Mouse (Mus musculus) neural tube, embryonic 10.5 days (tissue): Measurements from ENCODE around the gene Nmrk1.
"Not testable (repeated sequence)": the region's sequence is repeated elsewhere in the genome, so short reads cannot be mapped to it uniquely, and the experiment has no call there.

Experiments
- DNase-seq: peaks from one replicate; pipeline ENCODE4 v3.0.0-alpha.2; 2017; ENCODE audit warnings: low spot score; ENCODE audit errors: extremely low spot score

Nmrk1 gene

DNA sequence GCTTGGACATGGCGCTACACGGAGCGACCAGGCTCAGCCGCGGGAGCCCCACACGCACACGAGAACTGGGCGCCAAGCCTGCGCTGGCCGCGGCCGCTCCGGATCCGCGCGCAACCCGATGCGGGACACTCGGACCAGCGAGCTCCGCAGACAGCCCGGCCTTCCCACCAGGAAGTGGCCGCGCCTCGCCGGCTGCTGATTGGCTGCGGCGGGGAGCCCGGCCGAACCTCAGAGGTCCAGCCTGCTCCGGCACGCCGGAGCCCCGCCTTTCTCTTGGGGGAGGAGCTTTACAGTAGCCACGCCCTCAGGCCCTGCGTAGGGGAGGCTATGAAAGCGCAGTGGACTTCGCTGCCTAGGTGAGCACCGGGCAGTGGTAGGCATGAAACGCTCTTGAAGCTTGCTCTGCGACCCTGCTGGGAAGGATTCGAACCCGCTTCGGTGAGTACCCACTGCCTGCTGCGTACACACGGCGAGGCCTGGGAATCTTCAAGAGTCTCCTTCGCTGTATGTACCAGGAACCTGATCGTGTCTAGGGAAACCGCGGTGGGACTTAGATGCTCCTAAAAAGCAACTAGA, at the start of gene Nmrk1, which contains the start of gene Ostf1:
Nmrk1 (plus strand) TSS at position 307 of the 576 bp plus-strand sequence.
Ostf1 (minus strand) TSS at position 180 of the 576 bp plus-strand sequence.
- peak; percentile 93 for DNase-seq

DNA sequence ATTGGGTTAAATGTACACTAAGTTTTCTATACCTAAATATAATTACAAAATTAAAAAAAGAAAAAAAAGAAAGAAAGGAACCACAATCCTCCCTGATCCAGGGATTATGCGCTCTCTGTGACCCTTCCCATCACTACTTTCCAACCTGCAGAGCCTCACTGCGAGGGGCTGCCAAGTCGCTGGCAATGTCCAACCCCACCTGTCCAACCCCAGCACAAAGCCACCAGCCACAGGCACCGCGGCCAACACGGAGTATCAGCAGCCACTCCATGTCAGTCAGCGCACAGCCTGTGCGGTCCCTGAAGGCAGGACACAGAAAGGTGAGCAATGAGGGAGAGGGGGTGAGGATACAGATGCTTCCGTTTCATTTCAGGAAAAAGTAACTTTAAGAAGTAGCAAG, 49.5 kb upstream of the Nmrk1 start:
- no peak for DNase-seq

DNA sequence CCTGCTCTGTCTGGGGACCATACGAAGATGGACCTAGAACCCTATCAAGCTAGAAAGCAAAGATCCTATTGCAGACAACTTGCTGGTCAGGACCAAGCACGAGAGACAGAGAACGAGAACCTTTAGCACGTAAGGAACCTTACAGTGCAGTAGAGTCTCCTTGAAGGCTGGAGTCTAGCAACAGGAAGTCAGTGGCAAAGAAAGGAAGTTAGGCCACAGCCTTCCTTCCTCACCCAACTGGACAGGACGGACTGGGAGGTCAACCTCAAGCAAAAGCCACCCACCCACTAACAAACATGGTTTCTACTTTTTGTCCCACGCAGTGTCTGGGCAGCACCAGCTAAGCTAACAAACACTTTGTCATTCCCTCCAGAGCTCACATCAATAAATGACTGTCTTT, 48.9 kb upstream of the Nmrk1 start:
- DNase-seq, result no peak

DNA sequence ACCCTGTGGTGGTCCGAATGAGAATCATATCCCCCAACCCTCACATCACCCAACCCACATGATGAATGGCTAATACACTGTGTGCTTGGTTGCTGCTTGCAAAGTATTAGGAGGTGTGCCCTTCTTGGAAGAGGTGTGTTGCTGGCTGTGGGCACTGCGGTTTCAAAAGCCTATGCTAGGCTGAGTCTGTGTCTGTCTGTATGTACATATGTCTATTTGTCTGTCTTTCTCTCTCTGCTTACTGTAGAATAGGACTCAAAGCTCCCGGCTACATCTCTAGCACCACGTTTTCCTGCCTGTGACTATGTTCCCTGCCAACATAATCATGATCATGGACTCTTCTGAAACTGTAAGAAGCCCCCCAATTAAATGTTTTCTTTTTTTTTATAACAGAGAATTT, 48.0 kb upstream of the Nmrk1 start:
- DNase-seq, result no peak

DNA sequence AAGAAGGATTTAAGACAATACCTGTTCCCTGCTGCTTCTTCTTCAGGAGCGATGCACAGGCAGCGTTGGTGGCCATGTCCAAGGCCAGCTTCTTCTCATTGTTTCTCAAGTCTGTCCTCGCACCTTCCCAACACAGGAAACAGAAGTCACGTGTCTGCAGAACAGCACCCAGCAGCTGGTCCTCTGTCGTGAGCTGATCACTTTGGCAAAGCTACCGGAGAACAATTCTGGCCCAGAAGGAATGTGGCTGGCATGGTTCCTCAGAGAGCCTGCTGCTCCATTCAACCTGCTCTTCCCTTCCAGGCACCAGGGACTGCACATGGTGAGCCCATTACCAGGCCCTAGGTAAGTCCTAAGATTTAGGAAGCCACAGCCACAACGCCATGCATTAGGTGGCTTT, 47.1 kb upstream of the Nmrk1 start:
- no peak for DNase-seq

DNA sequence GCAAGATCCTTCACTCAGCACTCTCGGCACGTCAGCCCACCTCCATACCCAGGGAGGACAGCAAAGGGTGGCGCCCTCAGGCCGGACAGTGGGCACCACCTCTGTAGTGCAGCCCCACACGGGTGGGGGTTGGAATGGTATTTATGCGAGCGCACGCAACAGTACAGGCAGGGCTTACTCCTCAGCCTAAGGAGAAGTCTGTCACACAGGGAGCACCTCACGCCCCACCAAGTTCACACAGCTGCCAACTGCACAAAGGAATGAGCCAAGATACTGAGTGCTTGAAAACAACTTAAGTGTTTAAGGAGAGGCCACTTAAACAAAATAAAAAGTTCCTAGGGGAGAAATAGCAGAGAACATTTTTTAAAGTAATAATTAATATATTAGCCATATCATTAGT, 44.6 kb upstream of the Nmrk1 start:
- no peak for DNase-seq

DNA sequence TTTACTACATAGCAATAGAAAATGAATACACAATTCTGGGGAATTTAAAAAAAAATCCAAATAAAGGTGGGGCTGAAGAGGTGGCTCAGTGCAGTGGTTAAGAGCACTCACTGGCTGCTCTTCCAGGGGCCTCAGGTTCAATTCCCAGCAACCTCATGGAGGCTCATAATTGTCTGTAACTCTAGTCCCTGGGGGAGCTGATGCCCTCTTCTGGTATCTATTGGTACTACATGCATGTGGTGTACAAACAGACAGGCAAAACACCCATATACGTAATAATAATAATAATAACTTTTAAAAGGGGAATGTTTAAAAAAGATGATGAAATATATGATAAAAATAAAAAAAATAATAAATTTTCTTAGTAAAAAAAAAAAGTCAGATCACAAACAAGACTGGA, 43.5 kb upstream of the Nmrk1 start:
- DNase-seq, result no peak

DNA sequence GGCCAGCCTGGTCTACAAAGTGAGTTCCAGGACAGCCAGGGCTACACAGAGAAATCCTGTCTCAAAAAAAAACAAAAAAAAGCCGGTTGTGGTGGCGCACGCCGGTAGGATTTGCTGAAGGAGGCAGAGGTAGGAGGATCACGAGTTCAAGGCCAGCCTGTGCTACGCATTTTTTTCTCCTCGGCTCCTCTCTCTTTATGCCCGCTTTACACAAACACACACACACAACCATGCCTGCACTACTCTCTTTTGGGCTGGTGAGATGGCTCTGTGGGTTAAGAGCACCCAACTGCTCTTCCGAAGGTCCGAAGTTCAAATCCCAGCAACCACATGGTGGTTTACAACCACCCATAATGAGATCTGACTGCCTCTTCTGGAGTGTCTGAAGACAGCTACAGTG, 42.9 kb upstream of the Nmrk1 start:
- DNase-seq, result not testable (repeated sequence)

DNA sequence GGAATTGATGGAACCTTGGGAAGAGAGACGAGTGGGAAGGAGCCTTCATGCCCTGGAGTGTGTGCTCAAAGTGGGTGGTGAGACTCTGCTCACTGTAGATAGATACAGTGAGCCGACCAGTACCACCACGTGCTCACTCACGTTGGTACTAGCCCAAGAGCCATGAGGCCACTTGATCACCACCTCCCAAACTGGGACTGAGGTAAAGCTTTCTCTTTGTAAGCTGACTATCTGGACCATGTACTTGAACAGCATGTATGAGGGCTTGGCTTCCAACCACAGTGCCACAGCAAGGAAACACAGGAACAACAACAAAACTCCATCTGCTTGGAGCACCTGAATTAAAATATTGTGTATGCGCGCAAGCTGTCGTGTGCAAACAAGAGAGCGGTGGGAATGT, 42.5 kb upstream of the Nmrk1 start:
- DNase-seq, result no peak

DNA sequence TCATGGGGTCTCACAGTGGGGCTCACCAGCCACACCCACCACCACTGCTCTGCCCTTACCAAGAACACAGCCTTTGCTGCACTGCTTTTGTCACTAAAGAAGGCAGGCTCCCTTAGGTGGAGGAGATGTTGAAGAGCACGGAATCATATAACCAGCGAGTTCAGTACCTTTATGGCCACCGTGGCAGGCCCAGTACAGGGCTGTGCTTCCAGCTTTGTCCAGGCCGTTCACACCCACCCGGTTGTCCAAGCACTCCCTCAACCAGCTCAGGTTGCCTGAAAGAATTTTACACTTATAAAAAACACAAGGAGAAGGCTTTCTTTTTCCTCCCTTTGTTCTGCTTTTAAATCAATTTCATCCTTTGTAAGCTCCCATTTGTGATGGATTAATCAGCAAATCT, 41.5 kb upstream of the Nmrk1 start:
- no peak for DNase-seq

DNA sequence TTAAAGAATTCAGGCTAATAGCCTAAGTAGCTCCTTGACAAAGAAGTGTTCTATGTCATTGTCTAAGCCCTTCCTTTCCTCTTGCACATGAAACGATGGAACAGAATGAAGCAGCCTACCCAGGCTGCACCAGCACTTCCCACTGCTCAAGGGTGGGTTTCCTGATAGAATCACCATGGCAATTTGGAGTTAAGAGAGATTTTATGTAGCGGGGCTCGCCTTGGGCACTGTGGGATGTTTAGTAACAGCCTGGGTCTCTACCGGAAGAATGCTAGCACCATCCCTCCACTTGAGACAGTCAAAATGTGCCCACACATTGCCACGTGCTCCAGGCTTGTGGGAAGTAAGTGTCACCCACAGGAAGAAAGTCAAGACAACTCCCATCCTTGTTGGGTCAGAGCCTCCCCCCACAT, 40.8 kb upstream of the Nmrk1 start:
- no peak for DNase-seq

DNA sequence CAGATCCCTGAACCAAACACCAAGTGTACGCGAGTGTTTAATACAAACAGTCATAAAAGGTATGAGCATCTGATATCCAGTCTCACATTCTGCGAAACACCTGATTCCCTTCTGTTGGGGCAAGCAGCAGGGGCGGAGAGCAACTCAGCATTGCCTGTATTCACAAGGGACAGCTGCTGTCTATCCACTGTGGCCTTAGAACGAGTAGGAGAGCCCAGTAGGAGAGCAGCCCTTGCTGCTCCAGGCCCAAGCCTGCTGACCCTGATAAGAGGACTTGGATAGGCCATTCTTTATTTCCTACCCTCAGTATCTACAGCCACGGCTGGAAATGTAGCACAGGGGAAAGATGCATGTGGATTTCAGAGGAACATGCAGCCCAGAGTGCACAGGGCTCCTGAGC, 38.8 kb upstream of the Nmrk1 start:
- DNase-seq, result no peak

DNA sequence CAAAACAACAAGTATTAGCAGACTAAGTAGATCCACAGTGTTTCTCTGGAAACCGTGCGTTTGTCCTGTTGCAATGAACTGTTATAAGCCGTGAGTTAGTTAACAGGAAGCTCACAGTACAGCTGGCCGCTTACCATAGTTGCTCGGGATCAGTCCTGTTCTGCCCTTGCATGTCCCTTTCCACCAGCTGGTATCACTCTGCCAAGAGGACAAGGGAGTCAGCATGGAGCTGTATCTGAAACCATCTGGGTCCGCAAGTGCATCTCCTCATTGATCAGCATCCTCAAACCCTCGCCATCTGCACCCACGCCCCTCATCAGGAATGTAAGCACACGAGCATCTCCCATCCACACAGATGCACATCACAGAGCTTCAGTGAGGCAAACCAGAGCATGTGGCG, 38.0 kb upstream of the Nmrk1 start:
- no peak for DNase-seq

DNA sequence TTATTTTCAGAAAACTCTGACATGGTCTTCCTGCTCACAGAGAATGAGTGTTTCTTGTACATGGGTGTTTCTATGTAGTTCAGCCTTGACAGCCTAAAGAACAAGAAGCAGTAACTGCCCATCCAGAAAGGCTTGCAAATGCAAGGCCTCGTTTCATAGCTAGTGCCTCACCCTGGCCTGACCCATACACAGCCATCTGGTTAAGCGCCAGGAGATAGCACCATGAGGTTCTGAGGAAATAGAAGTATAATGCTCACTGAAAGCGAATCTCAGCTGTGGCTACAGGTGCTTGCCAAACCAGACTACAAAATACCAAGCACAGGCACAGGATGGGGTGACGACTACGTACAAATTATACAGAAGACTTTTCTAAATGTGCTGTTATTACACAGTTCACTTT, 34.9 kb upstream of the Nmrk1 start:
- DNase-seq, result no peak

DNA sequence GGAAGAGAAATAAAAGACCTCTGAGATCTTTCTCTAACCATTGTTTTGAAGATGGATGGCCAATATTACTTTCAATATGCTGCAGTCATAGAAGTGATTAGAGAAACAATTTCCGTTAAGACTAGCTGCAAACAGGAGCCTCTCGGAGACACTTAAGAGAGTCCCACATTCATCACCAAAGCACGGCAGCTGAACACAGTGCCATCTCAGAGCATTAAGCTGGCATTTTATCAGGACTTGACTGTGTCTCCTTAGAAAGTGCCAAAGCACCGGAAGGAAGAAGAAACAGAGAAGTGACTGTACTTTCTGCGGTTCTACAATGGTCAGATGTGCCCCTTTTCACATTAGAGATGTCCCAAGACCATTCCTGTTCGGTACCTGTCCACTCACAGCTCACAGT, 34.0 kb upstream of the Nmrk1 start:
- no peak for DNase-seq

DNA sequence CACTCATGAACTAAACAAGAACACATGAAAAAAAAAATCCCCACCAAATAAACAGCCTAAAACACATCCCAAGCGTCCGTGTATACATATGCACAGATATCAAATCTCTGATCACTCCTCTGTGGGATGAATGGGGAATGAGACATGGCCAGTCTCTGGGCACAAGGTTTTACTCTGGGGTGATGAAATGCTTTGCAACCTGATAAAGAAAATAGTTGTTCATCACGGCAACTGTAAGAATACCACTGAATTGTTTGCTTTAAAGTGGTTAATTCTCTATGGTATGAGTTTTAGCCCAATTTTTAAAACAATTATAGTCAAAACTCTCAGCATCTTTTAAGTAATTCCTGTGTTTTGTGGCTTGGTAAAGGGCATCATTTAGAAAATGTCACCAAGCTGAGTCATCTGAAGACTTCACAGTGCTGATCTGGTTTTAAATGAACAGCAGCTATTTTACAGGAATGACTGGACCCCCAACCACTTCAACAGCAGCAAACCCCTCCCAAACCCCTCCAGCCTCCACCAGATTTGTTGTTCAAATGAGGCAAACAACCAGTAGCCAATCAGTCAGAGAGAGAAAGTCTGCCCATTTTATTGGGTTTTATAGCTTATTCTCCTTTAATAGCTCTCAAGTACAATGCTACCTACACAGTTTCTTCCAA, 33.4 kb upstream of the Nmrk1 start:
- no peak for DNase-seq

DNA sequence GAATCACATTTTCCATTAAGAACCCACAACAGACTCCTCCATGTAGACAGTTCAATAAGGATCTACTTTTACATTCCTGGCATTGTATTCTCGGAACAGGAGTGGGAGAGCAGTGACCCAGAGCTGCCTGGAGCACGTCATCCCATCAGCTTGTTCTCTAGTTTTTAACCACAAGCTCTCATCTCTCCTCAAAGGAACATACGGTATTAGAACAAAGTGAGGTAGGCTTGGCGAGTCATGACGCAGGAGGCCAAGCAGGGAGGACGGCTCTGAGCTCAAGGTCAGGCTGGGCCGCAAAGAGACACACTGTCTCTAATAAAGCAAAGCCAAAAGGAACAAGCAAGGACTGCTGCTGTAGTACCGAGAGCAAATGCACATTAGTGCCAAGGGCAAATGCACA, 32.7 kb upstream of the Nmrk1 start:
- DNase-seq, result no peak

DNA sequence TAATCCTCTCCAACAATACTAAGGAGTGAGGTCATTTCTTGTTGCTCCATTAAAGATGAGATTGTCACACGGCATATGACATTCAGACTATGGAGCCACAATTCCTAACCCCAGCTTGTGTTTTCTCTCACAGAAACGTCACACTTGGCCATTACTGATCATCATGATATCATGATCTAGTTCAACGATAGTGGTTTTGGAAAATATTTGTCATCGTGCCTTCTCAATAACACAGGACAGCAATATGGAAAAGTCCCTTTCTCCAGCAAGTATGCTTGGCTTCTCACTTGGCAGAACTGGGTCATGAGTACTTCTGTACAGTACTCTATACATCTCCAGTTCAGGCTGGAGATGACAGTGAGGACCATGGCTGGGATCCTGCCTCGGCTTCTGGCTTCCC, 32.1 kb upstream of the Nmrk1 start:
- no peak for DNase-seq

DNA sequence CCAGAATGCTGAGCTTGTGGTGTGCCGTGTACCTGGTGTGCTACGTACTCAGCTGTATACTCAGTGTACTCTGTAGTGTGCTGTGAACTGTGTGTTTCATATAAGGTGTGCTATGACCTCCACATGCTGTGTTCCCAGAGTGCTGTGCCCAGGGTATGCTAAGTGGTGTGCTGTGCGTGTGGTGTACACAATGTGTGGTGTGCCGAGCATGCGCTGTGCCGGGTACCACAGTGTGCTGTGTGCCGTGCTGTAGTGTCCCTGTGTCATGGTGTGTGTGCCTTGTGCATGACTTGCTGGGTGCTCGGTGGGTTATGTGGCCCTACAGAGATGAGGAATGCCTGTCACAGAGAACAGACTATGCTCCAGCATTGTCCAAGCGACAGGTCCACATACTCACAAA, 31.1 kb upstream of the Nmrk1 start:
- DNase-seq, result no peak

DNA sequence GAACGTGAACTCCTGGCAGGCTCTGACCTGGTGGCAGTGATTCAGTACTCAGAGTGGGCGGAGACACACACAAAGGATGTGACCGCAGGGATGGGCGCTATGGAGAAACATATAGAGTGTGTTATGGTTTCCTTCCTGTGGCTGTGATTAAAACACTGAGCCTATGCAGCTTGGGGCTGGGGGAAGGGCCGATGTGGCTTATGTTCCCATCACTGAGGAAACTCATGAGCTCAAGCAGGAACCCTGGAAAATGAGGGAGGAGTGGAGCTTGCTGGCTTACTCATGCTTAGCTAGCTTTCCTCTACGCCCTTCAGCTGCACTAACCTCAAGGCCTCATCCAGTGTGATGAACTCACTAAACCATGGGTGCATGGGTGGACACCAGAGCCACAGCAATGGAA, 28.7 kb upstream of the Nmrk1 start:
- no peak for DNase-seq

DNA sequence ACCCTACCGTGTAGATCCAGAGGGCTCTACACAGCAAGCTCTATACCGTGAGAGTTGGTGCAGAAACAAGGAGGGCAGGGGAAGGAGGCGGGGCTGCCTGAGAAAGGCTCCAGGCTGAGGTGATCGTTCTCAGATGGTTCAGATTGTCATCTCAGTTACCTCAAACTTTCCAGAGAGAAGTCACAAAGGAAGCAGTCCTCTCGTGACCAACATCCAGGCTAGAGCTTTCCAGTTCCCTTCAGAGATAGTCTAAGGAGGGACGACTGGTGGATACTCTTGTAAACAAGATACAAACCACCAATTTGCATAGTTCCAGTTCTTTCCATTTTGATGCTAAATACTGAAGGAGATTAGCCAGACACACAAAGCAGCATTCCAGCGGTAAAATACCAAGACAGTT, 23.8 kb upstream of the Nmrk1 start:
- no peak for DNase-seq

DNA sequence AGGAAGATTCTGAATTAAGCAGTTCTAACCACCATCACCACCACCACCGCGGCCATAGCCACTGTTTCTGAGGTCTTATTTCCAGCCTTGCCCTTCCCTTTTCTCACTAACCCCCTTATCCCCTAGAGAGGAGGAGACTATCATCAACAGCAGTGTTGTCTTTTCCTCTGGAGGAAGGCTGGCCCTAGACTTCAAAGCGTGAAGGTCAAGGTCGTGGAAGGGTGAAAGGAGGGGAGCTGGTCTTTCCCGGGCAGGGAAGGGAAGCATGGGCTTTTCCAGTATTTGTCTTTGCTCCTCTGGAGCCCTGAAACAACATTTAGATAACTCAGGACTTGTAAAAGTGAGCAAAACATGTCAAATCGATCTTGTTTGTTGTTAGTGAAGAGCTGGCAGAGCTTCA, 22.8 kb upstream of the Nmrk1 start:
- no peak for DNase-seq

DNA sequence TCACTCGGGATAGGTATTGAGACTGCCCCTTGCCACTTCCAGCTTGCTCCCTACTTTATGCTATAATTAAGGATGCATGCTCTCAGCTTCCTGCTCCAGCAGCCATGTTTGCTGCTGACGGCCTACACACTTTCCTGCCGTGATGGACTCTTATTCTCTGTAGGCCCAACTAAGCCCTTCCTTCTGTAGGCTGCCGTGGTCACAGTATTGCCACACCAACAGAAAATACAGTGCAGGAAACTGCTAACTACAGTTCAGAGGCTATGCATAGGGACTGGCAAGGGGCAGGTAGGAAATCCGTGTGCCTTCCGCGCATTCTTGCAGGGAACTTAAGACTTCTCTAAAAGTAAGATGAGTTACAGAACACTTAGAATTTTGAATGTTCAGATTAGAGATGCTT, 17.4 kb upstream of the Nmrk1 start:
- DNase-seq, result no peak
